Mouse (Mus musculus) midbrain, embryonic 12.5 days (tissue): Measurements from ENCODE around the gene Gm13102. TPM values are rescaled to one million over a fixed set of nuclear protein-coding genes. Genes with fewer than 3 reads are reported as not detected.
"Not testable (repeated sequence)": the region's sequence is repeated elsewhere in the genome, so short reads cannot be mapped to it uniquely, and the experiment has no call there.

ENCODE experiments used
- ATAC-seq: fragments of 200-750 bp; cut with Nextera tagmentation; 2 replicates; pipeline ENCODE4 v1.8.0; 2017; ENCODE audit warnings: low read depth, moderate TSS enrichment, moderate library complexity; ENCODE audit not compliant: low FRiP score
- H3K27ac ChIP-seq: fragments of 300-500 bp; sonication (generic); replicated peaks from 2 replicates; pipeline ENCODE4 v1.5.1; 2016; ENCODE audit warnings: mild to moderate bottlenecking
- H3K27me3 ChIP-seq: fragments of 300-500 bp; sonication (generic); 2 replicates; pipeline ENCODE4 v1.6.1; 2016; ENCODE audit warnings: mild to moderate bottlenecking
- H3K36me3 ChIP-seq: fragments of 300-500 bp; sonication (generic); 2 replicates; pipeline ENCODE4 v1.6.1; 2016
- H3K4me1 ChIP-seq: fragments of 300-500 bp; sonication (generic); 2 replicates; pipeline ENCODE4 v1.6.1; 2016
- H3K4me2 ChIP-seq: fragments of 300-500 bp; sonication (generic); replicated peaks from 2 replicates; pipeline ENCODE4 v1.6.1; 2016; ENCODE audit warnings: mild to moderate bottlenecking, moderate library complexity
- H3K4me3 ChIP-seq: fragments of 300-500 bp; sonication (generic); 2 replicates; pipeline ENCODE4 v1.5.1; 2016; ENCODE audit warnings: mild to moderate bottlenecking
- H3K9ac ChIP-seq: fragments of 300-500 bp; sonication (generic); replicated peaks from 2 replicates; pipeline ENCODE4 v1.6.1; 2016; ENCODE audit warnings: mild to moderate bottlenecking, moderate library complexity
- H3K9me3 ChIP-seq: fragments of 300-500 bp; sonication (generic); 2 replicates; pipeline ENCODE4 v1.6.1; 2016; ENCODE audit warnings: mild to moderate bottlenecking
- WGBS: fragments of 180-500 bp; shearing (Covaris S2); methylation state at CpG from one replicate; pipeline ENCODE4 v1.1.7; 2016; 5-methylcytosine and 5-hydroxymethylcytosine counted together
- polyA plus RNA-seq: library from polyadenylated mRNA; unstranded; fragments of >200 nt; fragmentation: Nextera tagmentation; extraction: Ambion mirVana; gene quantifications from 2 replicates; pipeline ENCODE4 v1.2.1, GENCODE M21; 2016

Gm13102 gene
- polyA plus RNA-seq: not detected in 2 replicates

DNA sequence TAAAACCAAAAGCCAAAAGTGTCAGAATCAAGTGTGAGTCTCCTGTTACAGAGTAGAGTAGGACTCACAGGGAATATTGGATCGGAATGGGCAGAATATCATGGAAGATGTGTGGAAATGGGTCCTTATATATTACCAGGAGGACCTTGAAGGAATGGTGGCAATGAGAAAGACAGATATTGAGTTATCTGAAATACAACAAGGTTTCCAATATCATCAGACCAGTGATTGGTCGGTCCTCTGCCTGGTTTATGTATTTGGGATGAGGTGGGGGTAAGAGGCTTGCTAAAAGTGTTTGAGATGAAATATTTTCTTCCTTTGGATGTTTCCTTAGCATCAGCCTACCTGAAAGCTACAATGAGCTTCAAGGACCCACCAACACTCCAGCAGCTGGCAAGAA, at the start of gene Gm13102:
TSS of gene Gm13102 (plus strand) at position 301 of the 400 bp plus-strand sequence.
- not testable (repeated sequence) for H3K9ac ChIP-seq, H3K27me3 ChIP-seq, ATAC-seq, H3K4me3 ChIP-seq, H3K36me3 ChIP-seq, H3K4me1 ChIP-seq, H3K9me3 ChIP-seq, H3K4me2 ChIP-seq, H3K27ac ChIP-seq
- WGBS: 71% methylated on average over 1 of the region's 2 CpGs

DNA sequence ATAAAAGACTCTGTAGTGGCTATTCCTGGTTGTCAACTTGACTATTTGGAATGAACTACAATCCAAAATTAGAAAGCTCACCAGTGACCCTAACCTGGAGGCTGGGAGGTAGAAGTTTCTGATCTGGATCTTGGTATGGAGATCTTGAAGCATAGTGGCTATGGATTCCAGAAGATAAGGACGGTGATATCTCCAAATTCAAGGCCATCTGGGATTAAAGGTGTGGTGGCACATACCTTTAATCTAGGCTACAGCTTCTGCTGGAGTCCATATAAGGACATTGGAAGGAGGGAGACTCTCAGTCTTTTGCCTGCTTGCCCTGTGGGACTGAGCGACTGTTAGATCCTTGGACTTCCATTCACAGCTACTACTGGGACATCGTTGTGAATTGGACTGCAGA, 47.4 kb upstream of the Gm13102 start, which contains the start of gene Pramel4:
TSS of gene Pramel4 (plus strand) at position 301 of the 400 bp plus-strand sequence.
- not testable (repeated sequence) for H3K36me3 ChIP-seq, ATAC-seq, H3K9ac ChIP-seq, H3K4me1 ChIP-seq, H3K4me3 ChIP-seq, H3K9me3 ChIP-seq, H3K27me3 ChIP-seq, H3K4me2 ChIP-seq, H3K27ac ChIP-seq
- 83% methylated on average over 3 of the region's 3 CpGs for WGBS

Other genes starting within 250 kb of the Gm13102 start
- not detected in 2 replicates for gene Pramef6, start 206.1 kb upstream of the Gm13102 start, polyA plus RNA-seq
- gene Pramef25, start 155.5 kb upstream of the Gm13102 start, polyA plus RNA-seq: not detected in 2 replicates
- gene Gm13101, start 139.5 kb upstream of the Gm13102 start, polyA plus RNA-seq: not detected in 2 replicates
- not detected in 2 replicates for gene Pramef17, start 112.1 kb upstream of the Gm13102 start, polyA plus RNA-seq
- gene Pramel4, start 47.3 kb upstream of the Gm13102 start, polyA plus RNA-seq: not detected in 2 replicates
- not detected in 2 replicates for gene Oog3, start 56.2 kb downstream of the Gm13102 start, polyA plus RNA-seq
- not detected in 2 replicates for gene Oog2, start 84.2 kb downstream of the Gm13102 start, polyA plus RNA-seq
- gene C87977, start 106.8 kb downstream of the Gm13102 start, polyA plus RNA-seq: not detected in 2 replicates
- not detected in 2 replicates for gene Pramel5, start 174.0 kb downstream of the Gm13102 start, polyA plus RNA-seq
- gene Gm13128, start 223.8 kb downstream of the Gm13102 start, polyA plus RNA-seq: not detected in 2 replicates